In genomic region chr12:79898198-79898930, GRCm38 (mm10) we compare ENCODE assay signal across 7 mouse cellular contexts.
DNase-seq lines count a peak whose midpoint lies in the region; ATAC-seq and TF ChIP-seq lines count a peak whose summit lies in the region.

No protein-coding gene starts in this region.

- peak overlapping the region; percentile 62 for H3K27ac ChIP-seq in intestine, embryonic 14.5 days (ENCODE audit: low read depth)
- H3K27ac ChIP-seq in intestine, postnatal 0 days (ENCODE audit: low read depth, low read length): no peak overlapping the region
- no peak overlapping the region for H3K27ac ChIP-seq in forebrain, embryonic 14.5 days (ENCODE audit: low read depth, low read length)
- H3K27ac ChIP-seq in layer of hippocampus, adult 2 months: no peak overlapping the region

- no peaks in the 10 kb centered on the region for H3K36me3 ChIP-seq in intestine, embryonic 14.5 days (ENCODE audit: control insufficient read depth, insufficient read depth, low read length)
- H3K36me3 ChIP-seq in intestine, postnatal 0 days (ENCODE audit: control insufficient read depth, insufficient read depth): no peaks in the 10 kb centered on the region
- no peaks in the 10 kb centered on the region for H3K36me3 ChIP-seq in forebrain, embryonic 14.5 days (ENCODE audit: control insufficient read depth, insufficient read depth, low read length)

- H3K4me1 ChIP-seq in intestine, embryonic 14.5 days (replicated peaks; ENCODE audit: control insufficient read depth, insufficient read depth, low read length): peaks cover 34% of the 10 kb centered on the region
- 0 out of 2 replicates have a peak, but pooled peaks cover 10% of the 10 kb centered on the region for H3K4me1 ChIP-seq in intestine, postnatal 0 days (replicated peaks; ENCODE audit: control insufficient read depth, insufficient read depth, low read length)
- H3K4me1 ChIP-seq in forebrain, embryonic 14.5 days (ENCODE audit: control insufficient read depth, insufficient read depth, low read length): peaks cover 17% of the 10 kb centered on the region

- no peak overlapping the region for H3K4me3 ChIP-seq in intestine, embryonic 14.5 days (ENCODE audit: low read depth, low read length)
- no peak overlapping the region for H3K4me3 ChIP-seq in intestine, postnatal 0 days (ENCODE audit: low read depth, low read length)
- H3K4me3 ChIP-seq in forebrain, embryonic 14.5 days (ENCODE audit: low read depth, low read length): no peak overlapping the region
- H3K4me3 ChIP-seq in layer of hippocampus, adult 2 months: no peak overlapping the region

- H3K27me3 ChIP-seq in intestine, embryonic 14.5 days (replicated peaks; ENCODE audit: control insufficient read depth, insufficient read depth, low read length): no peaks in the 10 kb centered on the region
- H3K27me3 ChIP-seq in intestine, postnatal 0 days (replicated peaks; ENCODE audit: control insufficient read depth, insufficient read depth, low read length): no peaks in the 10 kb centered on the region
- H3K27me3 ChIP-seq in forebrain, embryonic 14.5 days (replicated peaks; ENCODE audit: control insufficient read depth, insufficient read depth, low read length): no peaks in the 10 kb centered on the region

- H3K4me2 ChIP-seq in intestine, embryonic 14.5 days (ENCODE audit: low read length): peak overlapping the region; percentile 14; the same call in 1 of the 2 replicates
- H3K4me2 ChIP-seq in intestine, postnatal 0 days (replicated peaks; ENCODE audit: low read depth): no peak overlapping the region; the same call in 1 of the 2 replicates
- no peak overlapping the region for H3K4me2 ChIP-seq in forebrain, embryonic 14.5 days (ENCODE audit: low read length)

- 15% methylated on average over 12 of the region's 12 CpGs for WGBS in intestine, embryonic 14.5 days
- 17% methylated on average over 12 of the region's 12 CpGs for WGBS in intestine, postnatal 0 days
- WGBS in forebrain, embryonic 14.5 days: 16% methylated on average over 12 of the region's 12 CpGs

- H3K9ac ChIP-seq in intestine, embryonic 14.5 days (ENCODE audit: low read length): no peak overlapping the region
- no peak overlapping the region for H3K9ac ChIP-seq in intestine, postnatal 0 days (ENCODE audit: low read depth, low read length)
- no peak overlapping the region for H3K9ac ChIP-seq in forebrain, embryonic 14.5 days (ENCODE audit: low read length)

- ATAC-seq in intestine, embryonic 14.5 days (replicated peaks; ENCODE audit: low FRiP score, low TSS enrichment, low read depth): 0 out of 2 replicates have a peak, but pooled peaks have one; percentile 53
- no peak for ATAC-seq in intestine, postnatal 0 days
- ATAC-seq in forebrain, embryonic 14.5 days: no peak
- ATAC-seq in megakaryocyte progenitor cell, adult 5-6 weeks (replicated peaks; ENCODE audit: poor library complexity): peak; percentile 72

- 0 out of 2 replicates have a peak, but pooled peaks cover 8% of the 10 kb centered on the region for H3K9me3 ChIP-seq in intestine, embryonic 14.5 days (ENCODE audit: control insufficient read depth, low read length)
- no peaks in the 10 kb centered on the region for H3K9me3 ChIP-seq in intestine, postnatal 0 days (ENCODE audit: control insufficient read depth)
- peaks cover 3% of the 10 kb centered on the region; the same call in 1 of the 2 replicates for H3K9me3 ChIP-seq in forebrain, embryonic 14.5 days (replicated peaks; ENCODE audit: control insufficient read depth, low read length)

- TF ChIP-seq CTCF in intestine, postnatal 0 days (IDR thresholded peaks at IDR 0.05; ENCODE audit: low read depth): no peak
- no peak for TF ChIP-seq CTCF in layer of hippocampus, adult 2 months (conservative IDR thresholded peaks at IDR 0.05)

- no peak for DNase-seq in intestine, embryonic 14.5 days (ENCODE audit: low spot score)
- peak; percentile 21 for DNase-seq in c-Kit-positive CD71-positive TER-119-negative erythroid progenitor cells, embryonic 14.5 days (ENCODE audit: low read depth)
- peak; percentile 24 for DNase-seq in forebrain, embryonic 14.5 days (ENCODE audit: low spot score)
- no peak for DNase-seq in left cerebral cortex, adult 11 months (ENCODE audit: low spot score)
- DNase-seq in layer of hippocampus, adult 2 months (ENCODE audit: low spot score in 2 of 2): no peak

Comparison
In these comparisons a context has a peak if more than half of its experiments do, and no peak if none do; other contexts are left out.
1. ATAC-seq: peak in intestine, embryonic 14.5 days (single experiment) and megakaryocyte progenitor cell, adult 5-6 weeks (single experiment); none in intestine, postnatal 0 days (single experiment) and forebrain, embryonic 14.5 days (single experiment).
2. DNase-seq: peak in c-Kit-positive CD71-positive TER-119-negative erythroid progenitor cells, embryonic 14.5 days (single experiment) and forebrain, embryonic 14.5 days (single experiment); none in intestine, embryonic 14.5 days (single experiment), left cerebral cortex, adult 11 months (single experiment) and layer of hippocampus, adult 2 months (0 of 2).